Mouse (Mus musculus) spleen, postnatal 4 days (tissue): ENCODE data around the gene Hnrnpk.
"Not testable (repeated sequence)": the region's sequence is repeated elsewhere in the genome, so short reads cannot be mapped to it uniquely, and the experiment has no call there.

Source experiments
- DNase-seq, 2 experiments: peaks; one replicate each; pipeline ENCODE4 v3.0.0; 2022; ENCODE audit warnings: low spot score in 2 of 2

Gene Hnrnpk

DNA sequence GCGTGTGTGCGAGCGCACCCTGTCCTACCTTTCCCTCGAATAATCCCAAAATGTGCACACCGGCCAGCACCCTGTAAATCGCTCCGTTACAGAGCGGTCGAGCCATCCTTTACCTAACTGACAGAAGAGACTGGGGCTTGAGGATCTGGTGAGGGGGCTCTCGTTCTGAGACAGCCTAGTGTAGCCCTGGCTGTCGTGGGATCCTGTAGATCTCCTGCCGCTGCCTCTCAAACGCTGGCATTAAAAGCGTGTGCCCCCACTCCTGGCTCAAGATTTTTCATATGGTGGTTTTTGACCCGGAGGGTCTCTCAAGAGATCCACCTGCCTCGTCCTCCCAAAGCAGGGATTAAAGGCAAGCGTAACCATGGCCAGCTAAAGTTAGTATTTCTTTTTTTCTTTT lies at the start of gene Hnrnpk:
Gene Hnrnpk (minus strand): TSS at position 101 of the 400 bp plus-strand sequence.
- not testable (repeated sequence) for DNase-seq

DNA sequence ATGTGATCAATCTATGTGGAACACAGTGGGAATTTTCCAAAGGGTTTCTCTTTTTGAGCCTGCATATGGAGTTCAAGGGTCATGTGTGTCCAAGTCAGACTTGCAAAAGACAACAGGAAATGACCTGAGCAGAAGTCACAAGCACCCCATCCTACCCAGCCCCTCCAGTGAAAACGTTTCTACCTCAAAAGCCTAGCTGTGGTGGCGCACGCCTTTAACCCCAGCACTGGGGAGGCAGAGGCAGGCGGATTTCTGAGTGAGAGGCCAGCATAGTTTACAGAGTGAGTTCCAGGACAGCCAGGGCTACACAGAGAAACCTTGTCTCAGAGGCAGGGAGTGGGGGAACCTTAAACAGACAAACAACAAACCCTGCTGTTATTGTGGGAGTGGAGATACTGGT lies 49.1 kb upstream of the Hnrnpk start:
- DNase-seq = no peak

DNA sequence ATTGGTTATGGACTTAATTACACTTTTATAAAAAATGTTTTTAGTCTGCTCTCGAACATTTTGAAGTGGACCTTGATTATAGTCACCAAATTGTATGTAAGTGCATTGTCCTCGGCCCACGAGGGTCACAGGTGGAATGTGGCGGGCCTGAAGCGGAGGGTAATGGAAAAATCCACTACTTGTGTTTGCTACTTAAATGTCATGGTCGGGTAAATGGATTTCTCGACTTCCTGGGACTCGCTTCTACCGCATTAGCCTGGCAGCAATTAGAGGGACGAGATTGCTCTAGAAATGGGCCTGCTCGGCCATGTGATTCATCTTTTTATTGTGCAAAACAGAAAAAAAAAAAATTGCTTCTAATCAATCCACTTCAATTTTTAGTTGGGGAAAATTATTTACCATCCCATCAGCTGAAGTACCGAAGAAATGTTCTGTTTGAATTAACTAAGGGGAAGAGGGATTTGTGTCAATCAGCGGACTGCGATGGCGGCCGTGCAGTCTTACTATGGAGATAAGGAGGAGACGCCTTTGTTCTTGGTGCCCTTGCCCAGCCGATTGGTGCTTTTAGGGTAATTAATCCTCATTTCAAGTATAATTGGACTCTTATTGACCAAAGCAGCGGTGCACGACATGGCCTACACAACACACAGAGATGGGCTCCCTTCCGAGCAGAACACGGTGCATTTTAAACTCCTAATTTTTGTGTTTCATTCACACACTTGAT lies 47.5 kb upstream of the Hnrnpk start:
- DNase-seq = no peak

DNA sequence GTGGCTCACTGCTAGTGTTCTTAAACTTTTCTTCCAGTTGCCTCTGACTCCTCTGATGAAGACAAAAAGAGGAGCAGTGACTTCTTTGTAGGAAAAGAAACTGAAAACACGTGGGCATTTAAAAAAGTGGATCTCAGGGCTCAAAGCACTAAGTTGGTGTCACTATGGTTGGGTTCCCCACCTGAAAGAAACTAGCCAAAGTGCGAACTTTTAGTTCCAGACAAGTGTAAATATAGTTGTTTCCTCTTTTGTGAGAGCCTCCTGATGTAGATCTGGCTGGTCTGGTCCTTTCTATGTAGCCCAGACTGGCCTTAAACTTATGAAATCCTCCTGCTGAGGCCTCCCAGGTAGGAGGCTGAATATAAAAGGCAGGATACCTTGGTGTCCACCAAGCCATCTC lies 43.4 kb upstream of the Hnrnpk start:
- DNase-seq = no peak

DNA sequence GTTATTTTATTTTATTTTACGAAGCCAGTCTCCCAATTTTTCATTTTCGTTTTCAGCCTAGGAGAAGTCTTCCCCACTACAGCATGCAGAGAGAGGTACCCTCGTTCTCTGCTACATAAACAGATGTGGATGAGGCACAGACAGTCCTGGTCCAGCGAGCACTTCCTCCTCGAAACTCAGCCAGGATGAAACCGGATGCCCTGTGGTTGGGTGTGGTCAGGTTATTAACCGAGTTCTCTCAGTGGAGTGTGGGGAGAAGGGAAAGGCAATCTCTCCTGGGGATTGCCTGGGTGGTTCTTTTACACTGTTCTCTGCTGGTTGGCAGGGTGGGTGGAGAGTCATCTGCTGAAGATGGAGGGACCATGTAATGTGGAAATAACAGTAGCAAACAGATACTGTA lies 40.6 kb upstream of the Hnrnpk start:
- DNase-seq = peak; percentile 51 to 67

DNA sequence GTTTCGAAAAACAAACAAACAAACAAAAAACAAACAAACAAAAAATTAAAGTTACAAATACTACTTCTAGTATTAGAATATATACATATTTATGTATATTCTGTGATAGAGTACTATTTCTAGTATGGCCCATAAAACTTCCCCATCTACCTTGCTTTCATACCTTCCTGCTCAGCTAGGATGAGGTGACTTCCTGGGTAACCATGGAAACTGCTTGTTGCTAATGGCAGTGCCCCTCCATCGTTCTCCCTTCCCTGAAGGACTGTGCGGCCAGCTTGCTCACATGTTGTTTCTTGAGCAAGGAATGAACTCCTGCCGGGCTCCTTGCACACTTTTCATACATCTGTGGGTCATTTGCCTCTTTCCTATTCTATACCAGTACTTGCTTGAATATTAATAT lies 40.2 kb upstream of the Hnrnpk start:
- no peak for DNase-seq

DNA sequence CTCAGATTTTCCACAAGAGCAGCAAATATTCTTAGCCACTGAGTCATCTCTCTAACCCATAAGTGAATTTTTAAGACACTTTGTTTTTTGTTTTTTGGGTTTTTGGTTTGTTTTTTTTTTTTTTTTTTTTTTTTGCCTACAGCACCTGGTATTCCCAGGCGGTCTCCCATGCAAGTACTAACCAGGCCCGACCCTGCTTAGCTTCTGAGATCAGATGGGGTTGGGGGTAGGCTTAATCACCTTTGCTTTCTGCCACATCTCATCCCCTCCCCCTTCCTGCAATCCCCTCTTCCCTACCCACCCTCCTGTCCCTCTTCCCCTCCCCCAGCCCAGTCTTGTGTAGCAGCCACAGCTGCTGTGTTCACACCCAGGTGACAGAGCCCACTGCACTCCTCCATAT lies 36.6 kb upstream of the Hnrnpk start:
- DNase-seq = no peak

DNA sequence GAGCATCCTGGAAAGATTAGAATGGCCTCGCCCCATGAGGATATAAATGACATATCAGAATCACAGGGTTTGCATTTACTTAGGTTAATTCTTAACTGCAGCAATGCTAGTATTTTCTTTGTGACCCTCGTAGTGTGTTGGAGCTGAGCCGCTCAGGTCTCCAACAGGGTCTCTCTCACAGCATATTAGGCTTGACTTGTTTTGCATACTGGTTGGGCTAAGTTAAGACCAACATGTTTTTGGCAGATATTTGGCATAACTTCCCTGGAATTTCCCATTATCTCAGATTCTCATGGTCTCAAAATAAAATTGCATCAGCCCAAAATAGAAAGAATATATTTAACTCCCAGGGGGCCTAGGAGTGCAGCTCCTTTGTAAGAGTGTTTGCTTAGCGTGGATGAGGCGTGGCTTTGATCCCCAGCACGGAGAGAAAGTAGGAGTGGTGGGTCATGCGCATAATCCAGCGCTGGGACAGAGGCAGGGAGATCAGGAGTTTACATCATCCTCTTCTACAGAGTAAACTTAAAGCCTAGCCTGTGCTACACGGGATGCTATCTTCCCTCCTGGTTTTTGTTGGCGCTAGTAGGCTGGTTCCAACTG lies 20.0 kb upstream of the Hnrnpk start:
- DNase-seq = peak in 1 of 2 experiments; percentile 5

DNA sequence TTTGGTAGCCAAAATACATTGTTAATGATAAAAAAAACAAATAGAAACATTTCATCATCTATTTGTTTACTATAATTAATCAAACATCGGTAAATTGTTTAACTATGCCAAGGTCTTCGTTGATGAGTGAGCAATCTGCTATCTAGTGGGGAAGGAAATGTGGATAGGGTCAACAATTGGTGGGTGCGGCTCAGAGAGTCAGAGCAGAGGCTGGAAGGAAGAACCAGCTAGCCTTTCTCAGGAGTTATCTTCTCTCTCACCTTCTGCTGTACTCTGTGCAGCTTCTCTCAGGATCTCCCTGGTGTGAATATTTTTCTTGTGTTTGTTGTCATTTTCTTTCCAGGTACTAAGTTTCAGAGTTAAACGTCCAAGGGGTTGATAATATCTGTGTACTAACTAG lies 19.1 kb upstream of the Hnrnpk start:
- DNase-seq = no peak

DNA sequence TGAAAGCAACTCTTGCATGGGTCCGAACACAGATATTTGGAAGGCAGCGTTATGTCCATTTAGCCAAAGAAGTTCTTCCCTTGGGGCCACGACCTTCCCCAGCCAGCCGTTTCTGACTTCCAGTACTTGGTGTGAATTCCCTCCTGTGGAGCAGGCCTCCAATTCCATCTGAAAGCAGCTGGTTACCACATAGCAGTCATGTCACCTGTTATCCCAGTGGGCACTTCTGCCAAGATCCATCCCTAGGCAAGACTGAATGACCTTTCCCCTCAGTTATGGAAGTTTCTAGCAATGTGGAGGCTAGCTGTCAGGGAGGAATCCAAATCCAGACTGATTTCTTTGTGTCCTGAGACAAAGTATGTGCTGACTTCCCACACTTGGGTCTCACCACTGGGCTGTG lies 17.9 kb upstream of the Hnrnpk start:
- peak in 1 of 2 experiments; percentile 6 for DNase-seq

DNA sequence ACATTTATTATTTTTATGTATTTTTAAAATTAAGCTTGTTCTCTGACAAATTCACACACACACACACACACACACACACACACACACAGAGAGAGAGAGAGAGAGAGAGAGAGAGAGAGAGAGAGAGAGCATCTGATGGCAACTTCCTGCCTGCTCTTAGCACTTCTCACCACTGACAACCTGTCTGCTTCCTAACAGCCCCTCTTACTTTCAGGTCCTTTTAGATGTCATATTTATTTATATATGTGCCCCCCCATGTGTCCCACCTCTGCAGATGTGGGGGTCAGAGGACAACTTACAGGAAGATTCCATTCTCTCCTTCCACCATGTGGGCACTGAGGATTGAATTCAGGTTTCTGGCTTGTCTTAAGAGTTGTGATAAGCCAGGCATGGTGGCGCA lies 16.1 kb upstream of the Hnrnpk start:
- peak in 1 of 2 experiments; percentile 25 for DNase-seq

DNA sequence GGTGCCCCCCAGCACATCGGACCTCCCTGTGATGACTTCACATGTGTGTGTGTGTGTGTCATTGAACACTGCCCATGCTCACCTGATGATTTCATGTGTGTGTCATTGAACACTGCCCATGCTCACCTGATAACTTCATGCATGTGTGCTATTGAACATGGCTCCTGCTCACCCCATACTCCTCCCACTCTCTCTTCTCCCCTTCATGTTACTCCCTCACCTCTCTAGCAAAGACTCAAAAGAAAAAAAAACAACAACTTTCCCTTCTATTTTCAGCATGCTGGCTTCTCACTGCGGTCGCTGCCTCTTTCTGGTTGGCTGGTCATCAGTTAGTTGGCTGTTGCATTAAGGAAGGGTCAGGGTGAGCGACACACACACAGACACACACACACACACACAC lies 15.5 kb upstream of the Hnrnpk start:
- peak in 1 of 2 experiments; percentile 51 for DNase-seq

DNA sequence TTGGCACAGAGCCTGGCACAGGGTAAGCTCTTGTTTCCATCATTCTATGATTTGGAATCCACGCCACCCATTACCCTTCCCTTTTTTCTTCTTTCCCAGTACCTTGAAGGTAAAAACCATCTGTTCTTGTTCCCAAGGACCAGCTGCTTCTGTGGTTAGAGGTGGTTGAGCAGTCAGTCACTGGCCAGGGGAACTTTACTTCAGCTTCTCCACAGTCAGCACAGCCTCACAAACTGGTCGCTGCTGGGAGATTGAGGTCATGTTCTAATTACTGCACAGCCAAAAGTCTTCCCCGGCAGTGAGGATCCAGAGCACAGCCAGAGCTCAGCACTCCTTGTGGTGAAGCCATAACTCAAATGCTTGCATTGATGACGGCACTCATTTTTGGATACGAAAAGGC lies 12.7 kb upstream of the Hnrnpk start:
- DNase-seq = peak in 1 of 2 experiments; percentile 34

DNA sequence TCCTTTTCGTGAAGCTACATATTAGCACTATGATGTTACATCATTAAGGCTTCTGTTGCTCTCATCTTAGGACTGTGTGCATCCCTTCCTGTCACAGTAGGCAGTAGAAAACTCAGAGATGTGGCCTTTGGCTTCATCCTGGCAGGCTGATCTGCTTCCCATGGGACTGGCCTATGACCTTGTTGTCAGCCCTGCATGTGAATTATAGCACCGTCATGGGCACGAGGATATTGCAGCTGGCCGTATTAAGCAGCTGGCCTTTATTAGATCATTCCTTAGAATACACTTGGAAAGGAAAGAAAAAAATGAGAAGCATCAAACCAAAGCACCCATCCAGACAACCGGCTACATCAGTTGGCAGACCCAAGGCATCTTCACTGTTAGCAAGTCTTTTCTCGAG lies 12.2 kb upstream of the Hnrnpk start:
- no peak for DNase-seq

DNA sequence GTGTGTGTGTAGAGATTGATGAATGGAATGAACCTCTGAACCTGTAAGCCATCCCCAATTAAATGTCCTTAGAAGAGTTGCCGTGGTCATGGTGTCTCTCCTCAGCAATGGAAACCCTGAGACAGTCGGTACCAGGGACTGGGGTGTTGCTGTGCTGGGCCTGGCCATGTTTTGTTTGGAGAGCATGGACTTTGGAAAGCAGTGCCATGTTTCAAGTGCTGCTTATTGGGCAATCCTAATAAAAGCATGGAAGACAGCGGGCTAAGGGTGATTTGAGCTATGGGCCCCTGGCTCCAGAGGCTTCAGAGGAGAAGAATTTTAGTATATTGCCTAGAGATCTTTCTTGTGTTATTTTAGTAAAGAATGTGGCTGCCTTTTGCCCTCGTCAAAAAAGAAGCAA lies 7.9 kb upstream of the Hnrnpk start:
- DNase-seq = no peak

DNA sequence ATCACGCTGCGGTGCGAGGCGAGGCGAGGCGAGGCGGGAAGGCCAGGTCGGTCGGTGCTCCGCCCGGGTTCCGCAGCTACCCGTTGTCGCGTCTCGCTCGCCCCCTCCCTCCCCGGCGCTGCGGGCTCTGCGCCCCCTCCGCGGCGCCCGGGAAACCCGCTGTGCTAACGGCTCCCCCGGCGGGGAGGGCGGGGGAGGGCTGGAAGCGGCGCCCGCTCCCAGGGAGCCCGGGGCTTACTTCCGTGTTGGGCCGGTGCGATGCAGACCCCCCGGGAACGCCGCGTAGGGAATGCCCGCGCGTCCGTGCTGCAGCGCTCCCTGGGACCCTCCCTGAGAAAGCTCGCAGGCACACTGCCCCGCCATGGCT lies 416 bp downstream of the Hnrnpk start:
- no peak for DNase-seq

DNA sequence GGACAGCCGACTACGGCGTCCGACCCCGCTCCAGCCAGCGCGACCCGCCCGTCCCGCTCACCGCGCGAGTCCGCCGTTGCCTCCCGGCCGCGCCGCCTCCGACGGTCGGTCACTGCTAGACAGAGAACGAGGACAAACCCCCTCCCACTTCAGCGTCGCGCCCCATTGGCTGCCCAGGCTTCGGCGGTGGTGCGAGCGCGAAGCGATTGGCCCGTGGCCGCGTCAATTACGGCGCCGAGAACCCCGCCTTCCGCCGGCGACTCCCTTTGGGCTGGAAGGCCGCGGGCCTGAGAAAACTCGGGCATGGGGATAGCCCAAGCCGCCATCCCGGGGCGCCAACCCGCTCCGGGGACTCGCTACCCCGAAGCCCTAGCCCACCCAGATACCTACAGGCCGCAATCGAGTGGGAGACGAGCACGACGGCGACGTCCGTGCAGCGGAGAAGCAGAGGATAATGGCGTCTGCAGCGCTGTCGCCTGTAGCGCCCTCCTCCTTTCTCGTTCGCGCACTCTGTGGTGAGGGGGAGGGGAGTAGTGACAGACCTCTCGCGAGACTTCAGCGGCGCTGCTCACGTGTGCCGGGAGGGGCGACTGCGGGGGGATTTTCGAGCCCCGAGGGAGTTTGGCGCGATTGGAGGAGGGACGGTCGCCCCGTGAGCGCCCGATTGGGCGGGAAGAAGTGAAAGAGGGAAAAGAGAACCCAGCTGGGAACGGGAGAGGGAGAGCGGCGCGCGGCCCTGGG lies 970 bp downstream of the Hnrnpk start, which contains the start of gene Rmi1:
Gene Rmi1 (plus strand): TSS at position 246 of the 741 bp plus-strand sequence.
- DNase-seq = peak; percentile 97 to 99

DNA sequence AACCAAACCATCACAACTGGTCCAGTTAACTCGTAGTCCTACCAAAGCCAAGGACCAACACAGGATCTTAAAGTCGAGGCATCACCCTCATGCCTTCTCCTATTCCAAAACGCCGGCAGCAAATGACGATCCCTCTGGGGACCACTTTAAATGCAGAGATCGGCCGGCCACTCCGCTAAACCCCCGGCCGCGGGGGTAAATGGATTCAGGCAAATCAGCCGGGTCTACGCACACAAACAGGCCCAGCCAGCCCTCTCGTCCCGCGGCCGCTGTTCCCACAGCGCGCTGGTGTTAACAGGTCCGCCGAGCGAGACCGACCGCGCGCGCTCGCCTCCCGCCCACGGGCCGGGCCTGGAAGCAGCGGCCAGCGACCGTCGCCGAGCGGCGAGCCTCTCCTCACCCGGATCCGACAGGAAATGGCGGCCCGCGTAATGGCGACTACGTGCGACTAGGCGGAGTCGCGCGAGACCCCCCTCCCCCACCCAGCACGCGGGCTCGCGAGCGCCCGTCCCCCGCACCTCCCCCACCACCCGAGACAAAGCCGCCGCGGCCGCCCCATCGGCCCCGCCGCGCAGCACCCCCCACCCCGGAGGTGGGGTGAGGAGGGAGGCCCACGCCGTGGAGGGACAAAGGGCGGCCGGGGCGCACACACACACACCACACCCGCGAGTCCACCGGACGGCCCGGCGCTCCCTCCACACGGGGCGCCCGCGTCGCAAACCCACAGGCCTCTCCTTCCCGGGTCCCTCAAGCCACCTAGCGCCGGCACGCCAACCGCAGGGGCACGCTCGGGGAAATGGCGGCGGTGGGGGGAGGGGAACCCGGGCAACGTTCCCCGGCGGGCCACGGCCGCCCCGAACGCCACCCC lies 1.8 kb downstream of the Hnrnpk start:
- peak; percentile 75 to 89 for DNase-seq

DNA sequence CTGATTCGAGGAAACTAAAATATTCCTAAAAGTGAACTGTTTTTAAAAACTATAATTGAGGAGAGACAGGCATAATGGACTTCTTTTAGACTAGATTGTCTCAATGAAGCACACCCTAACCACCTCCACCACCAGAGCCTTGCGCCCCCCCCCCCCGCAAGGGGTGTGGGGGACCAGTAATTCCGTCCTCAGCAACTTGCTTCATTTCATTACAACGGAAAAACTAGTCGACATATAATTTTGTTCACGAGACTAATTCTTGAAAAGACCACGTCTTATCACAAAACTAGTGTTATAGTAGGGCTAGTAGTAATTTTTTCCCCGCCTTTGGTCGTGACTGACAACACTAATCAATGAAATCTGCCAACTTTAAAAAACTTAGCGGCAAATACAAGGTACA lies 2.6 kb downstream of the Hnrnpk start:
- DNase-seq = no peak

DNA sequence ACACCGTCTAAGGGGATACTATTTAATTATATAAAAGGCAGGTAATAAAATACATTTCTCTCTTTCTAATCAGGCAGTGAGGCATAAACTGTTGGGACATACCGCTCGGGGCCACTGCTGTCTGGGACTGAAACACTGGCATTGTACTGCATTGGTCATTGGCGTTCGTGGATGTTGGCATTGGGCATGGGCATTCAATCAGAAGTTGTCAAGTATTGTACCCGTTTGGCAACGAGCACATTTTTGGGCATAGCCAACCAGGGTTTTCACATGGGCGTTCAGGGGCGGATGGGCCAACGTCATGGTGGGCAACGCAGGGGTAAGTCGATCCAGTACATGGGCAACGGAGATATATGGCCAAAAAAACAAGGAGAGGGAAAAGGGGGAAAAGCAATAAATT lies 5.5 kb downstream of the Hnrnpk start:
- DNase-seq = no peak

DNA sequence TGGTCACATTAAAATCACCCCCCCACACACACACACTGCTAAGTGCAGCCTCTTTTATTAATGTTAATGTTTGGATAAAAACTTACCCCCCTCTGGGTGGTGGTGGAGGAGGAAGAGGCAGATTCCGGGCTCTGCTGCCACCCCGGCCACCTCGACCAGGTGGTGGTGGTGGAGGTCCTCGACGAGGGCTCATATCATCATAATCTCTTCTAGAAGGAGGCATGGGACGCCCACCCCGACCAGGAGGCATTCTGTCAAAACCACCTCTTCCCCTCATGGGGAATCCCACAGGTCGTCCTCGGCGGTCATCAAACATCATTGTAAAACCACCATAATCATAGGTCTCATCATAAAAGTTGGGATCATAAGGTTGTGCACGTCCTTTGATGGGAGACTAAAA lies 8.8 kb downstream of the Hnrnpk start:
- not testable (repeated sequence) for DNase-seq
